Mouse (Mus musculus) NIH3T3 (cell line): ENCODE results near the gene Hoxa13.

ENCODE experiments used
- DNase-seq: peaks from one replicate; pipeline ENCODE4 v3.0.0-alpha.2; 2012; ENCODE audit warnings: low read depth

The Hoxa13 gene

GRCm38 (mm10) chr6:52222729-52223128 is 38.0 kb downstream of the Hoxa13 start:
- no peak for DNase-seq

GRCm38 (mm10) chr6:52221993-52222685 is 38.5 kb downstream of the Hoxa13 start:
- DNase-seq, result no peak

GRCm38 (mm10) chr6:52221337-52221992 is 39.2 kb downstream of the Hoxa13 start, which contains the start of gene Hoxa7:
TSS of gene Hoxa7 (minus strand) at chr6:52221854.
- DNase-seq, result peak; percentile 96

DNA sequence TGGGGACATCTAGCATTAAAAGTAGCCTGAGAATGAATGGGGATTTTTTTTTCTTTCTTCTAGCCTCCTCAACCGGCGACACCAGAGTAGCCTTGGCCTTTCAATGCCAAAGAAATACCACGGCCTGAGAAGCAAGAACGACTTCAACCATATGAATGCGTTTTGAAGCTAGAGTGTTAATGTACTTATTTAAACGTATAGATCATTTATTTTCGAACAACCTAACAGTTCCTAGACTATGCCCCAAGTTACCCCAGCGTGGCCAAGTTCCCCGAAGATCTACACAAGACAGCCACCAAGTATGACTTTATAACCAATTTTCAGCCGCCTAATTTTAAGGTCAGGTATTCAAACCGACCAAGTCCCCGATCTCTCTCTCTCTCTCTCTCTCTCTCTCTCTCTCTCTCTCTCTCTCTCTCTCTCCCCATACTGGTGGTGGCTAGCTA is 39.8 kb downstream of the Hoxa13 start:
- peak; percentile 27 for DNase-seq

DNA sequence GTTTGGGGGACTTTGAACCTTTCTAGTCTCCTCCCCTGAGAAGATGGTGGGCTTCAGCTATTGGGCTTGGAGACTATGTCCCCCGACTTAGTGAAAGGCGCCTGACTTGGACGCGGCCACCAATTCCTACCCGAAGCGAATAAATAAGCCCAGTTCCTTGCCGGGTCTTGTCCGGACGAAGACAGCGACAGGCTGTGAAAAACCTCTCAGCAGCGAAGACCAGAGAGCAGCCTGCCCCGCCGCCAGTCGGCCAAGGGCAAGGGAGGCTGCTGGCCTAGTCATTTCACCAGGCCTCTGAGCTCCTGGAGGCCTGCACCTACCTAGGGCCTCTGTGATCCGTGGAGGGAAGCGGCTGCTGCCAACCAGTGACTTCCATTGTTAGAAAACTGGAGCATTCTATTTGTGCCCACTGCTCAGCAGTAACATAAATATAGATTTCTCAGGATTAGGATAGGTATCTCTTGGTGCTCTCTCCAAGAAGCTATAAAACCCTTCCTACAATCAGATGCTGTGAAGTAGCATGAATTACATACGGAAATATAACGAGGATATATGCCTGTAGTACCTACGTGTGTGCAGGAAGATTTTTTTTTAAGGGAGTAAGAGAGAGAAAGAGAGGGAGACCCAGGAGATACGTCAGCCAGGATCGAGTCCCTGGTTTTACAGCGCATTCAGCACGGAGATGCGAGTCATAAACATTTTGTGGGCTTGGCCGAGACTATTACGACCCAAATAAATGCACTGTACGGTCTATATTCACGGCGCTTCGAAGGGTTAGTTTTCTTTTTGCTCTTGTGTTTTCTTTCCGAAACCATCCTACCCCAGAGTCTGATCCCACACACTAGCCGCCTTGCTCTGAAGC is 40.4 kb downstream of the Hoxa13 start:
- DNase-seq, result peak; percentile 13

- no peak for DNase-seq
Observed at GRCm38 (mm10) chr6:52219234-52219942, 41.3 kb downstream of the Hoxa13 start.

DNA sequence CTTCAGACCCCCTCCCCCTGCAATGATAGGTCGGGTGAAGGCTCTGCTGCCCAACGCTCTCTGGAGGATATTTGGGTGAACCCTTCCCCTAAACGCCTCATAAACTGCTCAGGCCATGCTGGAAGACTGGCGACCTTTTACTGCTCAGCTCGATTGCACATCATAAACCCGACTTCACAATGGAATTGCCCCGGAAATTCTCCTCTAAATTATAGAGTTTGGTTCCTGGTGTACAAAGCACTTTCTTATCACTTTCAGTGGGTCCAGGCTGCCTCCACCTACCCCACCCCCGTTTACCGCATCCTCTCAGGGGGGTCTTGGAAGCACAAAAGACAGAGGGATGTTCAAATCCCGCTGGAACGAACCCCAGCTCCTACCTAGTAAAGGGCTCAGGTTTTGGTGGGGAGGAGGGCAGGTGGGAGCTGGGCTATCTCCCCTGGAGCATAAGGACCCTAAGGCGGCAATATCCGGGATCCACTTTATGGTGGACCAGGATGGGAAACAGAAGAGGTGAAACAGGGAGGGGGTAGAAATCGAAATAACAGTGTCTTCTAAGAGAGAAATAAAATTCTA is 42.0 kb downstream of the Hoxa13 start:
- DNase-seq, result no peak

DNA sequence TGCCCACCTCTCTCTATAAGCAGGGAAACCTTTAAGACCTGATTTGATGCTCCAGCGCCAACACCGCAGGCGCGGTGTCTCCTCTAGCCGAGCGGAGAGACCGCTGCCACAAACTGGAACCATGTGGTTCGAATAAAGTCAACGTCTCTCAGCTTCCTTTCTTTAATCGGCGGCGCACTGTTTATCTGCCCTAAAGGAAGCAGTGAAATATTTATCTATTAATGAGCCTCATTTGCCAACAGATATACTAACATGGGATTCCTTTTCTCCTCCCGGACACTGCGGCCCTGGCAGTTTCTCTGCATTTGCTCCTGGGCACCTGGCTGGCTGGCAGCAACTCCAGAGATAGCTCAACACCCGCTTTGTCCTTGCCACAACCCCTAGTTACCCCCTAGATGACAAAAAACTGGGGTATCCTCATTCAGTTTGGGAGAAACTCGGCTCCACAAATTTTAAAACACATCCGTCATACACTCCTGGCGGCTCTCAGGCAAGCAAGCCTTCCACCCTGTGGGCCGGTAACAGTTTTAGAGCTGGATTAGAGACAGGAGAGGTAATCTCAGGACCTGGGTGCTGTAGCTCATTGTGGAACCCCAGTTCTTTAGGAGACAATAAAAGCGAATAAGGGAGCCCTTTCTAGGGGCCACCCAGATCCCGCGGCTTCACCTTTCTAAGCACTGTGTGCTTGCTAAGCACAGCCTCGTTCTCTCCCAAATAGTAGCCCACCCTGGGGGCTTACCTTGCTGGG is 42.6 kb downstream of the Hoxa13 start:
- DNase-seq, result peak; percentile 45

- DNase-seq, result peak; percentile 94
Observed at GRCm38 (mm10) chr6:52217459-52217768, 43.3 kb downstream of the Hoxa13 start.

DNA sequence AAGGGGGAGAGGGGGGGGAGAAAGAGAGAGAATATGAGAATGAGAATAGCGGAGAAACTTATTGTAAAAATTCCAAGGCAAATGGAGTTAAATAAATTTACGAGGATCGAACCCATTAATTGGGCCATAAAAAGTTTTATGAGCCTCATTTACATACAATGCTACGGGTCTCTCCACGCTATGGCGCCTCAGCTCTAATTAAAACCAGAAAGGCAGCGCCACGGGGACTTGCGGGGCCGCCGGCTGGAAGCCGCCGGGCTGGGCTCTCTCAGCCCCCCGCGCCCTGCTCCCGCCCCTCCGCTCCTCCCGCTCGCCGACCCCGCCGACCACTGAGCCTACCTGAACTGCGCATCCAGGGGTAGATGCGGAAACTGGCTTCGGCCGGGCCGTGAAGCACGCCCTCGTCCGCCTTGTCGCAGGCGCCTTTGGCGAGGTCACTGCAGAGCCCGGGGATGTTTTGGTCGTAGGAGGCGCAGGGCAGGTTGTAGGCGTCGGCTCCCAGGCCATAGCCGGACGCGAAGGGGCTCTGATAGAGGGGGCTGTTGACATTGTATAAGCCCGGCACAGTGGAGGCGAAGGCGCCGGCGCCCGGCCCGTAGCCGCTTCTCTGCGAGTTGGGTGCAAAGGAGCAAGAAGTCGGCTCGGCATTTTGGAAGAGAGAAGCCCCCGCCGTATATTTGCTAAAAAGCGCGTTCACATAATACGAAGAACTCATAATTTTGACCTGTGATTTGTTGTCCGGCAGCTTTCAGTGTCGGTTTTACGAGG is 43.8 kb downstream of the Hoxa13 start:
- no peak for DNase-seq

DNA sequence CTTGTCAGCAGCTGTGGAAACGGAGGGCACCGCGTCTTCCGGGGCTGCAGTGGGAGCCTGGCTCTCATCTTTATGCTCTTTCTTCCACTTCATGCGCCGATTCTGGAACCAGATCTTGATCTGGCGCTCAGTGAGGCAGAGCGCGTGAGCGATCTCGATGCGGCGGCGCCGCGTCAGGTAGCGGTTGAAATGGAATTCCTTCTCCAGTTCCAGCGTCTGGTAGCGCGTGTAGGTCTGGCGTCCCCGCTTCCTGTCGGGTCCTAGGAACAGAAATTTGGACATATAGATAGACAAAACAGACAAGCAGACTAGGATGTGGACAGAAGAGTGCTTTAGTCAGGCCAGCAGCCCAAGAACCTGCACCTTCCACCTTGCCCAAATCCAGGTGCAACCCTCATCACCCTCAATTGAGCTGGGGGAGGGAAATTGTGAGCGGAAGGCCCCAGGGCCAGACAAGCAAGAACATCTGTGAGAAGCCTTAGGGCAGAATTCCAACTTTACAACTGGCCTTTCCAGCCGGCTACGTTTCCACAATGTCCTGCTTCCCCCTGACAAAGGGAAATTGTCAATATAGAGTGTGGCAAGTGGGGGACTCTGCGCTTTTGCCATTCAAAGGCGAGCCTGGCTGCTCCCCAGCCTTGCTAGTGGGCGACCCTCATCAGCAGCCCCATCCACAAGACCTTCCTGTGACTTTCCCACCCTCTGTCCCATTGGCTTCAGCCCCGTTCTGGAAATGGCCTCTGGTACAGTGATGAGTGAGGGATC is 44.7 kb downstream of the Hoxa13 start:
- peak; percentile 68 for DNase-seq

DNA sequence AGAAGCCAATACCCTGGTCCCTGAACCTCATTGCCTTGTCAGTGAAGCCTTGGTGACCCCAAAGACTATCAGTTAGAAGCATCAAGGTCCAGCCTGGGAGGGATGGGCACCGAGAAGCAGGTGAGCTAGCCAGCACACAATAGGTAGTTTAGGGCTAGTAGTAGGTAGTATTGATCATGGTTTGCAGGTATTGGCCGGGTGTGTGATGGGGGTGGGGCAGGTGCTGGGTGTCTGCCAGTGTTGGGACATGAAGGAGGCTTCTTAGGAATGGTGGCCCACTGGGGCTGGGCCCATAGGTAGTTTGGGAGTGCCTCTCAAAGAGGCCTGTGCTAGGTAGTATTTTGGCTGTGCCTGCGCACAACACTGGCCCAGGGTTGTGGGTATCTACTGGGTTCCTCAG is 45.6 kb downstream of the Hoxa13 start:
- DNase-seq, result no peak

- peak; percentile 50 for DNase-seq
Observed at GRCm38 (mm10) chr6:52214271-52214670, 46.4 kb downstream of the Hoxa13 start.

DNA sequence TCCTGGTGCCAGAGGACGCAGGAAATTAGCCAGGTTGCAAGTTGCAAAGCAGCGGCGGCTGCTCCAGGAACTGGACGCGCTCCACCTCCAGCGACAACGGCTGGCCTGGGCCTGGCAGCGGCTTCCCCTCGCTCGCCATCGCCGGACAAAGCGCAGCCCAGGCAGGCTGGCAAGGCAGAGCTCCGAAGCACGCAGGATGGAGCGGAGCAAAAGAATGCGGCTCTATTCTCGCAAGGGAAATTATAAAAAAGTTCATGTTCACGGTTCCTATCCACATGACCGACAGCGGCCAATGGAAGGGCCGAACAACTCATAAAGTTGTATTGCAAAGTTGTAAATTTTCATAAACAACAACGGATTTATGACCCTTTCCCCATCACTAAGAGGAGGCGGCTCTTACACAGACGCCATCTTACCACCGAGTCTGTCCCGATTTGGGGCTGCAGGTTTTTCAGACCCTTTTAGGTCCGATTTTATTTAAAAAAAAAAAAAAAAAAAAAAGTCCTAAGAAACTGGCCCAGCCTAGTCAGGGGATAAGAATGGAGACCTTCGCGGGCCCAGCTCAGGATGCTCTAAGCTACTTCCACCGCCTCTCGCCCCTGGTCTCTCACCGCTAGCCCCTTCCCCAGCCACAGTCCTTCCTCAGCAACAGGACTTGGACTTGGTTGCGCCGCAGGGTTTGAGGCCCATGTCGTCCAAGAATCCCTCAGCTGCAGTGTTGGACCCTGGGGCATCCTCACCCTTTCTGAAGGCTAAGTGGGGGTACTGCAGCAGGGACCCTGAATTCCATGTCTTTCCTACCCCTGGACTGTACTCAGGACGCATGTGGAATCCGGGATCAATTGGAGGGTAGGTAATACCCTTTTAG is 47.3 kb downstream of the Hoxa13 start, which contains the start of the genes Hoxa3 and Gm28308:
Gene Hoxa3, minus strand, starts transcription at position 218 of the 868 bp plus-strand sequence.
Gene Gm28308, minus strand, starts transcription at position 221 of the 868 bp plus-strand sequence.
- peak; percentile 93 for DNase-seq

DNA sequence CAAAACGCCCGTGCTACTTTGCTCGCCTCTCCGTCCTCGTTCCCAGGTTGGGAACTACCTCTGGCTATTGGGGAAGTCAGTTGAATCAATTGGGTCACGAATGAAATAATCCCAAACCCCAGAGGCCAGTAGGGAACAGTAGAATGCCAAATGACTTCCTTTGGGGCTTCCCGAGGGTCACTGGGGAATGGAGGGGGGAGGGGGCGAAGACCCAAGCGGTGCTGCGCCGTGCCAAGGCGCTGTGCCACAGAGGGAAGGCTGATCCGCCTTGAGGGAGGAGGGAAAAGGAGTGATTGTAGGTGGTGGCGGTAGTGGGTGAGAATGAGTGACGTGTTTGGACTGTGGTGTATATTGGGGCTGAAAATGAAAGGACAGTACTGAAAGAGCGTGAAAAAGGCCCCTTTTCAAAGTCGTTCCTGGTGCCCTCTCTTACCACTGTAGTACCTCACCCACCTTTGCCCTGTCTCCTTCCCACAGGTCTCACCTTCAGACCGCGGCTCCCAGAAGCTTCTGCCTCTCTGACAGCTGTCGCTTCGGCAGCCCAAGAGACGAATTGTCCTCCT is 48.0 kb downstream of the Hoxa13 start:
- peak; percentile 85 for DNase-seq

- no peak for DNase-seq
Observed at GRCm38 (mm10) chr6:52211961-52212360, 48.7 kb downstream of the Hoxa13 start.

- DNase-seq, result peak; percentile 95
Observed at GRCm38 (mm10) chr6:52211170-52211935, 49.3 kb downstream of the Hoxa13 start.
